Mouse (Mus musculus): Measurements from ENCODE around the gene Olfr984.

The Olfr984 gene

GRCm38 (mm10) chr9:40114106-40114505, at the start of gene Olfr984:
Gene Olfr984, minus strand, starts transcription at chr9:40114206.
- no peak for DNase-seq

- no peak for DNase-seq
Measured at GRCm38 (mm10) chr9:40155118-40155644, 41.2 kb upstream of the Olfr984 start.

GRCm38 (mm10) chr9:40141544-40141943, 27.5 kb upstream of the Olfr984 start:
- DNase-seq = no peak

GRCm38 (mm10) chr9:40139484-40139883, 25.5 kb upstream of the Olfr984 start:
- DNase-seq = no peak

- DNase-seq = peak in 1 of 2 experiments; percentile 2
Measured at GRCm38 (mm10) chr9:40136987-40137688, 23.1 kb upstream of the Olfr984 start.

- no peak for DNase-seq
Measured at GRCm38 (mm10) chr9:40130556-40130955, 16.6 kb upstream of the Olfr984 start.

GRCm38 (mm10) chr9:40130084-40130483, 16.1 kb upstream of the Olfr984 start, which contains the start of gene Olfr985:
Gene Olfr985, minus strand, starts transcription at chr9:40130184.
- DNase-seq = no peak

GRCm38 (mm10) chr9:40117287-40117659, 3.3 kb upstream of the Olfr984 start:
- no peak for DNase-seq

GRCm38 (mm10) chr9:40116645-40117286, 2.8 kb upstream of the Olfr984 start:
- peak; percentile 49 to 62 for DNase-seq

GRCm38 (mm10) chr9:40094769-40095168, 19.2 kb downstream of the Olfr984 start:
- DNase-seq = no peak

- DNase-seq = no peak
Measured at GRCm38 (mm10) chr9:40093495-40093894, 20.5 kb downstream of the Olfr984 start, which contains the start of gene Olfr983. Gene Olfr983, minus strand, starts transcription at chr9:40093595.

- DNase-seq = no peak
Measured at GRCm38 (mm10) chr9:40073529-40073928, 40.5 kb downstream of the Olfr984 start, which contains the start of gene Olfr982. Gene Olfr982, plus strand, starts transcription at chr9:40073829.

GRCm38 (mm10) chr9:40050138-40050537, 63.9 kb downstream of the Olfr984 start:
- DNase-seq = no peak
